Mouse (Mus musculus) stomach, embryonic 14.5 days (tissue): Measurements from ENCODE around the gene Ifngr1. TPM values are rescaled to one million over a fixed set of nuclear protein-coding genes. Genes with fewer than 3 reads are reported as not detected.
A peak's percentile ranks its signal among the peaks of the same experiment; 100 is the strongest.

Experiments used
- ATAC-seq: fragments of 200-750 bp; cut with Nextera tagmentation; 2 replicates; pipeline ENCODE4 v1.8.0; 2017; ENCODE audit warnings: low read depth, moderate TSS enrichment; ENCODE audit not compliant: insufficient number of reproducible peaks, insufficient read depth, low FRiP score
- H3K27ac ChIP-seq: fragments of 300-500 bp; sonication (generic); 2 replicates; pipeline ENCODE4 v1.5.1; 2014; ENCODE audit warnings: mild to moderate bottlenecking, low read length, moderate library complexity, mixed read lengths
- H3K27me3 ChIP-seq: fragments of 300-500 bp; sonication (generic); 2 replicates; pipeline ENCODE4 v1.6.1; 2014; ENCODE audit warnings: low read length, control low read depth, mixed read lengths; ENCODE audit not compliant: control insufficient read depth, insufficient read depth
- H3K36me3 ChIP-seq: fragments of 300-500 bp; sonication (generic); 2 replicates; pipeline ENCODE4 v1.6.1; 2014; ENCODE audit warnings: mild to moderate bottlenecking, control low read depth, low read length, moderate library complexity, mixed read lengths; ENCODE audit not compliant: control insufficient read depth, insufficient read depth
- H3K4me1 ChIP-seq: fragments of 300-500 bp; sonication (generic); 2 replicates; pipeline ENCODE4 v1.6.1; 2014; ENCODE audit warnings: low read length, control low read depth, mixed read lengths; ENCODE audit not compliant: control insufficient read depth, insufficient read depth
- H3K4me2 ChIP-seq: fragments of 300-500 bp; sonication (generic); replicated peaks from 2 replicates; pipeline ENCODE4 v1.6.1; 2014; ENCODE audit warnings: low read depth, low read length, control low read depth
- H3K4me3 ChIP-seq: fragments of 300-500 bp; sonication (generic); 2 replicates; pipeline ENCODE4 v1.5.1; 2014; ENCODE audit warnings: low read depth, low read length, control low read depth
- H3K9ac ChIP-seq: fragments of 300-500 bp; sonication (generic); replicated peaks from 2 replicates; pipeline ENCODE4 v1.6.1; 2014; ENCODE audit warnings: low read depth, mild to moderate bottlenecking, control low read depth, low read length, moderate library complexity, mixed read lengths
- H3K9me3 ChIP-seq: fragments of 300-500 bp; sonication (generic); 2 replicates; pipeline ENCODE4 v1.6.1; 2016; ENCODE audit warnings: low read depth, low read length, control low read depth; ENCODE audit not compliant: control insufficient read depth
- WGBS: fragments of 180-500 bp; shearing (Covaris S2); extraction: QIAGEN DNeasy Blood & Tissue Kit; methylation state at CpG from one replicate; pipeline ENCODE4 v1.1.7; 2014; 5-methylcytosine and 5-hydroxymethylcytosine counted together
- polyA plus RNA-seq: library from polyadenylated mRNA; unstranded; fragments of >200 nt; fragmentation: Nextera tagmentation; extraction: Ambion mirVana; gene quantifications from 2 replicates; pipeline ENCODE4 v1.2.1, GENCODE M21; 2014

The Ifngr1 gene
- polyA plus RNA-seq, 1 experiment from 2014 or later = 69.1 TPM

DNA sequence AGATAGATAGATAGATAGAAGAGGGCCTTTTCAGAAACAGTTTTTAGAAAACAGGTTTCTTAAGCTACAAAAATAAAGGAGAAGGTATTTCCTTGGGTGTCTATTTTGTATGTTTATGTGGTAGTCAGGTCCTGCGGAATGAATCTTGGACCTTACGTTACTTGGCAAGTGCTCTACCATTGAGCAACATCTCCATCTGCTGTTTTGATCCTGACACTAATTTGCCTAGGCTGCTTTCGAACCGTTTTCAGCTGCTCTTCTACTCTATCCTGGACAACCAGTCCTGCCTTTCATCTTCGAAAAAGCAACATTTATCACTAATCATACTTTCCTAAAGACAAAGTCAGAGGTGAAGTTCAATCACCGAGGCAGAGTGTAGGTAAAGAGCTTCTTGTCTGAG lies 11.5 kb downstream of the Ifngr1 start:
- WGBS = 85% methylated on average over 6 of the region's 6 CpGs

DNA sequence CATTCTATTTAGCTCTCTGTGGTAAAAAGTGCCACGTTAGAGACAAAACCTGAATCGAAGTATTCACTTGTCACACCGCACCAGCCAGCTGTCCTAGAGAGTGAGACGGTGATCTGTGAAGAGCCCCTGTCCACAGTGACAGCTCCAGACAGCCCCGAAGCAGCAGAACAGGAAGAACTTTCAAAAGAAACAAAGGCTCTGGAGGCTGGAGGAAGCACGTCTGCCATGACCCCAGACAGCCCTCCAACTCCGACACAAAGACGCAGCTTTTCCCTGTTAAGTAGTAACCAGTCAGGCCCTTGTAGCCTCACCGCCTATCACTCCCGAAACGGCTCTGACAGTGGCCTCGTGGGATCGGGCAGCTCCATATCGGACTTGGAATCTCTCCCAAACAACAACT lies 17.4 kb downstream of the Ifngr1 start:
- H3K27me3 ChIP-seq = no peaks in the 10 kb centered on the region
- no peak for ATAC-seq
- no peak overlapping the region for H3K9ac ChIP-seq
- peaks cover 40% of the 10 kb centered on the region for H3K36me3 ChIP-seq
- 70% methylated on average over 14 of the region's 14 CpGs for WGBS
- H3K4me2 ChIP-seq = no peak overlapping the region
- H3K9me3 ChIP-seq = no peaks in the 10 kb centered on the region
- H3K27ac ChIP-seq = no peak overlapping the region
- H3K4me1 ChIP-seq = no peaks in the 10 kb centered on the region
- H3K4me3 ChIP-seq = no peak overlapping the region

More for the DNA sequence above, 11.5 kb downstream of the Ifngr1 start:
- no peak overlapping the region for H3K9ac ChIP-seq
- no peaks in the 10 kb centered on the region for H3K9me3 ChIP-seq
- no peaks in the 10 kb centered on the region for H3K4me1 ChIP-seq
- H3K4me2 ChIP-seq = no peak overlapping the region
- H3K4me3 ChIP-seq = no peak overlapping the region
- ATAC-seq = no peak
- H3K27ac ChIP-seq = no peak overlapping the region
- no peaks in the 10 kb centered on the region for H3K27me3 ChIP-seq
- H3K36me3 ChIP-seq = peaks cover 58% of the 10 kb centered on the region

DNA sequence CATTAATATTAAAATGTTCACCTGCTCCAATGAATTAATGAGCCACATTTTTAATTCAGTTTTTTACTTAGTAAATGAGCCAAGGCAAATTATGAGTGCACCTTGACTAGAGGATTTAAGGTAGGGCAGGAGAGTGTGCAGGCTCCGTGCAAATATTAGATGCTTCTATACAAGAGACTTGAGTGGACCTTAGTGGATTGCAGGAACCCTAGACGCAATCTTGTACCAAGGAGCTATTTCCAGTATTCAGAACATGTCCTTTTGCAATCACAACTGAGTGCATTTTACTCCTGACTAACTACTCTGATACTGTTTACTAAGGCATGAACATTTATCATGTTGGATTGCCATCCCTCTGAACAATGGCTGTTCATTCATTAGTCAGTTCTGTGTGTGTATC lies 19.9 kb downstream of the Ifngr1 start:
- H3K4me3 ChIP-seq = no peak overlapping the region
- H3K9ac ChIP-seq = no peak overlapping the region
- no peak overlapping the region for H3K27ac ChIP-seq
- H3K4me1 ChIP-seq = no peaks in the 10 kb centered on the region
- H3K9me3 ChIP-seq = no peaks in the 10 kb centered on the region
- 36% methylated on average over 2 of the region's 2 CpGs for WGBS
- no peaks in the 10 kb centered on the region for H3K27me3 ChIP-seq
- ATAC-seq = no peak
- no peak overlapping the region for H3K4me2 ChIP-seq
- peaks cover 19% of the 10 kb centered on the region for H3K36me3 ChIP-seq

DNA sequence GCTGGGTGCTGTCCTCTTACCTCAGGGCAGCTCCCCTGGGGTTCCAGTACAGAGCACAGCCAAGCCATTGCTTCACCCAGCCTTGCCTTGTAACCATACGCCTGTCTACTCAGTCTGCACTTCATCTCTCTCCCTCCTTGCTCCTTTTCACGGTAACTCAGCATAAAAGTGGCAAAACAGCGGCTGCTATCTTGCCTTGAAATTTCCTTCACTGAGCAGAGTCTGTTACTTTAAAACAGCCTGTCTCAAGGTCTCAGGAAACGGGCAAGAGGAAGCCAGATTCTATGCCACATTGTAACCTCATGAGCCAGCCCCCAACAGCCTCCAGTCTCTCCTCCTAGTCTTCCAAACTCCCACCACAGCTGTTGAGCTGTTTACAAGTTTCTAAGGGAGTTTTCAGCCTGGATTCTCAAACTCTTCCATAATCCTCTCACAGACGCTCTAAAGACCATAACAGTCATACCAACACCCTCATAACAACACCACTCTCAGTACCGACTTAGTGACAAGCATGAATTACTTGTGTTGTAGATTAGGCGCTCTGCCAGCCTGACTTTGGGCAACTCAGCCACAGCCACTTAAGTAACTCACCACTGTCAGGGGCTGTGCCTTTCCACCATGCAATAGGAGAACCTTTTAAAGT lies 21.5 kb downstream of the Ifngr1 start:
- no peaks in the 10 kb centered on the region for H3K9me3 ChIP-seq
- WGBS = 41% methylated on average over 7 of the region's 7 CpGs
- no peak overlapping the region for H3K4me2 ChIP-seq
- peaks cover 8% of the 10 kb centered on the region for H3K36me3 ChIP-seq
- no peak overlapping the region for H3K4me3 ChIP-seq
- ATAC-seq = no peak
- H3K9ac ChIP-seq = no peak overlapping the region
- H3K27me3 ChIP-seq = no peaks in the 10 kb centered on the region
- no peaks in the 10 kb centered on the region for H3K4me1 ChIP-seq
- H3K27ac ChIP-seq = peak overlapping the region; percentile 58; the same call in 1 of the 2 replicates

DNA sequence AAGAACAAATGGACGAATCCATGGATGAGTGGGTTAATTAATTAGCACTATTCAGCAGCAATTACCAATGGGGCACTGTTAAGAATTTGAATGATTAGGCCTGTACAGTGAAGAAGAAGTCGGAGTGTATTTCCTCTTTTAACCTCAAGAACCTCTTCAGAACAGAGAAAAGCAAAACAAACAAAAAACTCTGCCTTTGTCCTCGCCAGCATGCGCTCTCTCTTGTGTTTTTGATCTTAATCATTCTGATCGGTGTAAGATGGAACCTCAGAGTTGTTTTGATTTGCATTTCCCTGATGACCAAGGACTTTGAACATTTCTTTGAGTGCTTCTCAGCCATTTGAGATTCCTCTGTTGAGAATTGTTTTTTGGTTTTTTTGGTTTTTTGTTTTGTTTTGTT lies 28.0 kb downstream of the Ifngr1 start:
- H3K4me2 ChIP-seq = no peak overlapping the region
- no peaks in the 10 kb centered on the region for H3K9me3 ChIP-seq
- no peaks in the 10 kb centered on the region for H3K36me3 ChIP-seq
- WGBS = 66% methylated on average over 5 of the region's 5 CpGs
- no peaks in the 10 kb centered on the region for H3K27me3 ChIP-seq
- no peaks in the 10 kb centered on the region for H3K4me1 ChIP-seq
- no peak overlapping the region for H3K4me3 ChIP-seq
- no peak overlapping the region for H3K9ac ChIP-seq
- no peak overlapping the region for H3K27ac ChIP-seq
- ATAC-seq = no peak

DNA sequence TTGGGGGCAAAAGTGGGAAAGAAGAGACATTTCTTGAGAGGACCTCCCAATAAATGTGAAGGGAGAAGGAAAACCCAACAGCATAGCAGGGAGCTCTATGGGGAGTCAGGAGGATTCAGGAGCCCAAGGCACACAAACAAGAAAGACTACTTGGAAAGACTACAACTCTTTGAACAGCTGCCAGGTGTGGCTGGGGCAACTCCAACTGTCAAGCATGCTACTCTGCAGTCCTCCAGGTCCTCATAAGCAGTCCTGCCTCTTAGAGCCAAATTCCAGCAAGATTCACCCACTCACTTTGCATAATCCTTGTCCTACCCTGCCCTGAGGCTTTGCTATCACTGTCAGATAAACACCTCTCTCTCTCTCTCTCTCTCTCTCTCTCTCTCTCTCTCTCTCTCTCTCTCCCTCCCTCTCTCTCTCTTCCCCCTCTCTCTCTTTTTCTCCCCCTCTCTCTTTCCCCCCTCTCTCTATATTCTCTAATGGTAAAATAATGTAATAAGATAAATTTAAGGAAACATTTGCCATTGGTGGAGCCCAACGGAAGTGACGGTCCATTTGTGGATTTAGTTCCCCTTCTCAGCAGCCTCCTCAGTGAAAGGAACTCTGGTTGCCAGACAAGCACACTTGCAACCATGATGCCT lies 29.8 kb downstream of the Ifngr1 start, which contains the start of gene Il22ra2:
Gene Il22ra2 (plus strand): TSS at position 591 of the 641 bp plus-strand sequence.
- Histone ChIP-seq H3K9me3 (no peaks in the 10 kb centered on the region), H3K4me1 (no peaks in the 10 kb centered on the region), H3K9ac (no peak within 1 kb of the TSS), H3K4me2 (no peak within 1 kb of the TSS), H3K36me3 (no peaks in the 10 kb centered on the region), H3K27me3 (no peaks in the 10 kb centered on the region), H3K27ac (no peak within 1 kb of the TSS), H3K4me3 (no peak within 1 kb of the TSS)
- no peak for ATAC-seq
- WGBS = 95% methylated on average over 2 of the region's 2 CpGs

DNA sequence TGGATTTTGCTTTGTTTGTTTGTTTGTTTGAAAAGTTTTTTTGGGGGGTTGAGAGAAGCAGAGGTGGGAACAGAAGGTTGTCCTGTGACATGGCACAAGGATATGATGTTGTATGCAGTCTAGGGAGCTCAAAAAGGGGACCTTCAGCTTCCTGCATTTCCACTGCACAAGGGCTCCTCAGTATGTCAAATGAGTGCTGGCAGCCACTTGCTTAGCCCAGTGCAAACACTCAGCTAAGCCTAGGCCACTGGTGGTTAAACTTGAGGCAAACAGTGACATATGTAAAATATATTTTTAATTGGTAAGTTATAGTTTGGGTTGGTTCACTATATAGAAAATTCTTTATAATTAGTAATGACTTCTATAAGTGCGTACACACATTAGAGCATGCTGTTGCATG lies 32.9 kb downstream of the Ifngr1 start:
- H3K4me1 ChIP-seq = no peaks in the 10 kb centered on the region
- H3K27me3 ChIP-seq = no peaks in the 10 kb centered on the region
- no peak overlapping the region for H3K27ac ChIP-seq
- H3K36me3 ChIP-seq = no peaks in the 10 kb centered on the region
- WGBS = 94% methylated on average over 1 of the region's 1 CpGs
- no peak overlapping the region for H3K4me3 ChIP-seq
- ATAC-seq = no peak
- H3K4me2 ChIP-seq = no peak overlapping the region
- H3K9ac ChIP-seq = no peak overlapping the region
- no peaks in the 10 kb centered on the region for H3K9me3 ChIP-seq

DNA sequence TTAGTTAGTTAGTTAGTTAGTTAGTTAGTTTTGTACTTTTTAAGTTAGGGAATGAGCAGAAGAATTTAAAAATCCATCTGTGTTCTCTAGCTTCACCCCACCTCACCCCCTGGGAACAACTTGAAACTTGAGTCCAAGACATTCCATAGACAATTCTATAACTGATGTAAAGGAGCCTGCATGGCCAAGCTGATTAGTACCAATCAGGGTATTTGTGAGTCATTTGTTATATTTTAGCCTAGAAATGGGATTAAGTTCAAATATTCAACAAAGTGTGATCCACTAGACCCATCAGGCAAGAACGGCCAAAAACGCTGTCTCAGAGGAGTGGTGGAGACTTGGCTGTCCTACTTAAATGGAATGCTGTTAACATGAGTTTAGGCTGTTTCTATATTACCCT lies 35.6 kb downstream of the Ifngr1 start:
- no peak for ATAC-seq
- no peak overlapping the region for H3K27ac ChIP-seq

More for the DNA sequence above, 35.6 kb downstream of the Ifngr1 start:
- no peaks in the 10 kb centered on the region for H3K9me3 ChIP-seq
- WGBS = 89% methylated on average over 2 of the region's 2 CpGs
- H3K36me3 ChIP-seq = no peaks in the 10 kb centered on the region
- H3K9ac ChIP-seq = no peak overlapping the region
- no peak overlapping the region for H3K4me3 ChIP-seq
- H3K4me1 ChIP-seq = no peaks in the 10 kb centered on the region; the same call in 1 of the 2 replicates
- H3K4me2 ChIP-seq = no peak overlapping the region
- H3K27me3 ChIP-seq = no peaks in the 10 kb centered on the region
